8 mouse cellular contexts compared by ENCODE assay signal in genomic region chr9:123260611-123261021, GRCm38 (mm10). TPM values are rescaled to one million over a fixed set of nuclear protein-coding genes. Genes with fewer than 3 reads are reported as not detected.
A peak's percentile ranks its signal among the peaks of the same experiment; 100 is the strongest.
DNase-seq lines count a peak whose midpoint lies in the region; ATAC-seq and TF ChIP-seq lines count a peak whose summit lies in the region.

Gene Tmem158, minus strand, starts transcription at chr9:123260764.

- H3K36me3 ChIP-seq in forebrain, embryonic 11.5 days (ENCODE audit: control insufficient read depth, insufficient read depth, low read length): no peaks in the 10 kb centered on the region
- no peaks in the 10 kb centered on the region for H3K36me3 ChIP-seq in heart, postnatal 0 days (replicated peaks; ENCODE audit: control insufficient read depth, insufficient read depth, low read length)
- H3K36me3 ChIP-seq in liver, embryonic 15.5 days (replicated peaks): no peaks in the 10 kb centered on the region
- H3K36me3 ChIP-seq in neural tube, embryonic 12.5 days: no peaks in the 10 kb centered on the region

- ATAC-seq in forebrain, embryonic 11.5 days (replicated peaks; ENCODE audit: low FRiP score): peak; percentile 93
- ATAC-seq in heart, postnatal 0 days (ENCODE audit: insufficient read depth, low read depth): peak; percentile 78
- ATAC-seq in liver, embryonic 15.5 days (ENCODE audit: insufficient read depth): peak; percentile 86
- ATAC-seq in neural tube, embryonic 12.5 days (ENCODE audit: low FRiP score, low read depth): peak; percentile 88

- H3K9ac ChIP-seq in forebrain, embryonic 11.5 days (ENCODE audit: low read length): peak within 1 kb of the TSS; percentile 43
- peak within 1 kb of the TSS; percentile 49 for H3K9ac ChIP-seq in heart, postnatal 0 days (replicated peaks; ENCODE audit: low read depth, low read length)
- H3K9ac ChIP-seq in liver, embryonic 15.5 days: peak within 1 kb of the TSS; percentile 42
- peak within 1 kb of the TSS; percentile 72 for H3K9ac ChIP-seq in neural tube, embryonic 12.5 days

- peaks cover 2% of the 10 kb centered on the region; the same call in 1 of the 2 replicates for H3K27me3 ChIP-seq in forebrain, embryonic 11.5 days (ENCODE audit: control insufficient read depth, insufficient read depth, low read length)
- peaks cover 23% of the 10 kb centered on the region for H3K27me3 ChIP-seq in heart, postnatal 0 days (ENCODE audit: control insufficient read depth, insufficient read depth, low read length)
- H3K27me3 ChIP-seq in liver, embryonic 15.5 days: peaks cover 72% of the 10 kb centered on the region
- peaks cover 16% of the 10 kb centered on the region; the same call in 1 of the 2 replicates for H3K27me3 ChIP-seq in neural tube, embryonic 12.5 days (replicated peaks)

- H3K27ac ChIP-seq in forebrain, embryonic 11.5 days (ENCODE audit: low read depth, low read length): no peak within 1 kb of the TSS
- H3K27ac ChIP-seq in heart, postnatal 0 days (ENCODE audit: low read depth): no peak within 1 kb of the TSS
- no peak within 1 kb of the TSS for H3K27ac ChIP-seq in liver, embryonic 15.5 days (replicated peaks)
- peak within 1 kb of the TSS; percentile 32; the same call in 1 of the 2 replicates for H3K27ac ChIP-seq in neural tube, embryonic 12.5 days

- no peaks in the 10 kb centered on the region for H3K9me3 ChIP-seq in forebrain, embryonic 11.5 days (ENCODE audit: control insufficient read depth, low read length)
- no peaks in the 10 kb centered on the region for H3K9me3 ChIP-seq in heart, postnatal 0 days (replicated peaks; ENCODE audit: control insufficient read depth, low read length)
- H3K9me3 ChIP-seq in liver, embryonic 15.5 days (replicated peaks): no peaks in the 10 kb centered on the region
- H3K9me3 ChIP-seq in neural tube, embryonic 12.5 days: no peaks in the 10 kb centered on the region

- no peaks in the 10 kb centered on the region for H3K4me1 ChIP-seq in forebrain, embryonic 11.5 days (replicated peaks; ENCODE audit: control insufficient read depth, insufficient read depth, low read length)
- H3K4me1 ChIP-seq in heart, postnatal 0 days (ENCODE audit: control insufficient read depth, insufficient read depth): peaks cover 4% of the 10 kb centered on the region; the same call in 1 of the 2 replicates
- peaks cover 18% of the 10 kb centered on the region for H3K4me1 ChIP-seq in liver, embryonic 15.5 days (replicated peaks)
- H3K4me1 ChIP-seq in neural tube, embryonic 12.5 days: no peaks in the 10 kb centered on the region

- H3K4me2 ChIP-seq in forebrain, embryonic 11.5 days (ENCODE audit: low read depth, low read length, severe bottlenecking): peak within 1 kb of the TSS; percentile 86
- H3K4me2 ChIP-seq in heart, postnatal 0 days (ENCODE audit: low read depth, low read length): peak within 1 kb of the TSS; percentile 90
- peak within 1 kb of the TSS; percentile 92 for H3K4me2 ChIP-seq in liver, embryonic 15.5 days
- H3K4me2 ChIP-seq in neural tube, embryonic 12.5 days (replicated peaks): peak within 1 kb of the TSS; percentile 96

- peak; percentile 48 to 69 for DNase-seq in CD8-positive naive resting alpha-beta T cell, adult 2 months (ENCODE audit: low read depth in 2 of 2, low spot score in 2 of 2)
- peak; percentile 86 for DNase-seq in c-Kit-positive CD71-negative TER-119-negative erythroid progenitor cells, embryonic 14.5 days (ENCODE audit: low read depth)
- DNase-seq in forebrain, embryonic 11.5 days (ENCODE audit: low spot score): peak; percentile 95
- DNase-seq in heart, postnatal 0 days (ENCODE audit: low spot score): peak; percentile 45
- DNase-seq in kidney, postnatal 36 days: peak; percentile 89 to 94
- peak; percentile 80 for DNase-seq in testis, postnatal 14 days (ENCODE audit: low spot score)

- no peak for TF ChIP-seq CTCF in heart, postnatal 0 days (IDR thresholded peaks at IDR 0.05; ENCODE audit: low read depth)

- TF ChIP-seq EP300 in heart, postnatal 0 days (IDR thresholded peaks at IDR 0.05; ENCODE audit: low read depth): no peak

- WGBS in forebrain, embryonic 11.5 days: under 1% methylated on average over 38 of the region's 40 CpGs
- WGBS in heart, postnatal 0 days: under 1% methylated on average over 39 of the region's 40 CpGs
- whole genome bisulfite sequencing in liver, embryonic 15.5 days (ENCODE audit: insufficient replicate concordance): under 1% methylated on average over 40 of the region's 40 CpGs
- 0% methylated on average over 36 of the region's 40 CpGs for WGBS in neural tube, embryonic 12.5 days

- H3K4me3 ChIP-seq in forebrain, embryonic 11.5 days (ENCODE audit: low read depth, low read length): peak within 1 kb of the TSS; percentile 60
- H3K4me3 ChIP-seq in heart, postnatal 0 days (ENCODE audit: low read depth, low read length): peak within 1 kb of the TSS; percentile 66
- H3K4me3 ChIP-seq in liver, embryonic 15.5 days (replicated peaks): peak within 1 kb of the TSS; percentile 66
- peak within 1 kb of the TSS; percentile 69 for H3K4me3 ChIP-seq in neural tube, embryonic 12.5 days

RNA-seq across cellular contexts. Expression of gene Tmem158, which starts in this region (rescaled TPM):
- 4.8 and 6.4 TPM in 2 replicates for polyA plus RNA-seq in forebrain, embryonic 11.5 days (2014; fragmentation: Nextera tagmentation; extraction: Ambion mirVana)
- 34.3 and 34.7 TPM in 2 replicates for total RNA-seq in heart, postnatal 0 days (2014; rRNA removed; ENCODE audit: low replicate concordance)
- 8.6 and 8.9 TPM in 2 replicates for polyA plus RNA-seq in heart, postnatal 0 days (2015; fragmentation: Nextera tagmentation; extraction: Ambion mirVana)
- polyA plus RNA-seq in liver, embryonic 15.5 days (2015; fragmentation: Nextera tagmentation; extraction: Ambion mirVana): 2.0 and 2.1 TPM in 2 replicates
- 25.6 and 26.0 TPM in 2 replicates for polyA plus RNA-seq in neural tube, embryonic 12.5 days (2016; fragmentation: Nextera tagmentation; extraction: Ambion mirVana)

Comparison
In these comparisons a context has a peak if more than half of its experiments do, and no peak if none do; other contexts are left out.
1. DNase-seq: peak in every context shown above with its lines; median percentile 95 in forebrain, embryonic 11.5 days; 92 in kidney, postnatal 36 days; 86 in c-Kit-positive CD71-negative TER-119-negative erythroid progenitor cells, embryonic 14.5 days; 80 in testis, postnatal 14 days; 58 in CD8-positive naive resting alpha-beta T cell, adult 2 months; 45 in heart, postnatal 0 days.